Comparison of ENCODE assay signal across 8 mouse cellular contexts in the genomic region with DNA sequence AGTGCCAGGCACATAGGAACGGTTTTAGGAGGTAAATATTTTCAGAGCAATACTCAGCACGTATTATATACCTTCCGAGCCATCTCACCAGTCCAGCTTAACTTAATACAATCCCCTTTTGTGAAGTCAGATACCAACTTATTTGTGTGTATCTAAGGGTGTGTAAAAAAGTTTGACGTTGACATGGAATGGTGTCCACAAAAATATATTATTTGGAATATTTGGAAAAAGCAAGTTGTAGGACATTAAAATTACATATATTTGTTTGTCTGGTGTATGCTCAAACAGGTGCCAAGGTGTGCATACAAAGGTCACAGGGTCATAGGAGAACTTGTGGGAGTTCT. TPM values are rescaled to one million over a fixed set of nuclear protein-coding genes. Genes with fewer than 3 reads are reported as not detected.
A peak's percentile ranks its signal among the peaks of the same experiment; 100 is the strongest.
DNase-seq lines count a peak whose midpoint lies in the region; ATAC-seq and TF ChIP-seq lines count a peak whose summit lies in the region.

No protein-coding gene starts in this region.

- H3K27me3 ChIP-seq in lung, embryonic 16.5 days (ENCODE audit: control insufficient read depth, insufficient read depth, low read depth, low read length): no peaks in the 10 kb centered on the region; the same call in 1 of the 2 replicates
- peaks cover 11% of the 10 kb centered on the region; the same call in 1 of the 2 replicates for H3K27me3 ChIP-seq in forebrain, embryonic 12.5 days
- H3K27me3 ChIP-seq in limb, embryonic 14.5 days (ENCODE audit: control insufficient read depth, insufficient read depth, low read length): no peaks in the 10 kb centered on the region
- H3K27me3 ChIP-seq in stomach, embryonic 15.5 days (replicated peaks): no peaks in the 10 kb centered on the region

- no peaks in the 10 kb centered on the region for H3K36me3 ChIP-seq in lung, embryonic 16.5 days (ENCODE audit: control insufficient read depth, insufficient read depth, low read length)
- H3K36me3 ChIP-seq in forebrain, embryonic 12.5 days (replicated peaks): no peaks in the 10 kb centered on the region
- H3K36me3 ChIP-seq in limb, embryonic 14.5 days (ENCODE audit: control insufficient read depth, insufficient read depth, low read length): no peaks in the 10 kb centered on the region
- no peaks in the 10 kb centered on the region for H3K36me3 ChIP-seq in stomach, embryonic 15.5 days

- no peak overlapping the region for H3K27ac ChIP-seq in lung, embryonic 16.5 days (ENCODE audit: low read length)
- H3K27ac ChIP-seq in forebrain, embryonic 12.5 days: no peak overlapping the region
- no peak overlapping the region for H3K27ac ChIP-seq in limb, embryonic 14.5 days (replicated peaks; ENCODE audit: low read depth, low read length)
- no peak overlapping the region for H3K27ac ChIP-seq in stomach, embryonic 15.5 days

- DNase-seq in lung, adult 18-20 months: no peak
- DNase-seq in limb, embryonic 14.5 days (ENCODE audit: low spot score): no peak
- DNase-seq in adrenal gland, postnatal 10 days: no peak
- DNase-seq in urinary bladder, postnatal 25 days (ENCODE audit: low spot score): no peak

- no peaks in the 10 kb centered on the region for H3K9me3 ChIP-seq in lung, embryonic 16.5 days (ENCODE audit: control insufficient read depth, low read length)
- no peaks in the 10 kb centered on the region for H3K9me3 ChIP-seq in forebrain, embryonic 12.5 days
- H3K9me3 ChIP-seq in limb, embryonic 14.5 days (ENCODE audit: control insufficient read depth, low read length): no peaks in the 10 kb centered on the region
- no peaks in the 10 kb centered on the region for H3K9me3 ChIP-seq in stomach, embryonic 15.5 days

- H3K4me2 ChIP-seq in lung, embryonic 16.5 days (ENCODE audit: low read depth, low read length): peak overlapping the region; percentile 84
- peak overlapping the region; percentile 68 for H3K4me2 ChIP-seq in forebrain, embryonic 12.5 days
- peak overlapping the region; percentile 83 for H3K4me2 ChIP-seq in limb, embryonic 14.5 days (replicated peaks; ENCODE audit: low read depth, low read length, severe bottlenecking)
- peak overlapping the region; percentile 78 for H3K4me2 ChIP-seq in stomach, embryonic 15.5 days

- H3K9ac ChIP-seq in lung, embryonic 16.5 days (ENCODE audit: low read length): peak overlapping the region; percentile 71
- H3K9ac ChIP-seq in forebrain, embryonic 12.5 days: no peak overlapping the region
- peak overlapping the region; percentile 68; the same call in 1 of the 2 replicates for H3K9ac ChIP-seq in limb, embryonic 14.5 days (ENCODE audit: low read depth, low read length, severe bottlenecking)
- H3K9ac ChIP-seq in stomach, embryonic 15.5 days: no peak overlapping the region; the same call in 1 of the 2 replicates

- 33% methylated on average over 4 of the region's 4 CpGs for WGBS in lung, embryonic 16.5 days
- WGBS in forebrain, embryonic 12.5 days: 42% methylated on average over 4 of the region's 4 CpGs
- 42% methylated on average over 4 of the region's 4 CpGs for WGBS in limb, embryonic 14.5 days
- WGBS in stomach, embryonic 15.5 days: 27% methylated on average over 4 of the region's 4 CpGs

- peak overlapping the region; percentile 63 for H3K4me3 ChIP-seq in lung, embryonic 16.5 days (ENCODE audit: low read length)
- peak overlapping the region; percentile 74 for H3K4me3 ChIP-seq in forebrain, embryonic 12.5 days (replicated peaks)
- H3K4me3 ChIP-seq in limb, embryonic 14.5 days (replicated peaks; ENCODE audit: low read length): peak overlapping the region; percentile 69
- H3K4me3 ChIP-seq in stomach, embryonic 15.5 days (replicated peaks): peak overlapping the region; percentile 74

- no peak for ATAC-seq in lung, embryonic 16.5 days (ENCODE audit: low read depth)
- ATAC-seq in forebrain, embryonic 12.5 days (ENCODE audit: low FRiP score): no peak
- ATAC-seq in limb, embryonic 14.5 days (ENCODE audit: low FRiP score, low read depth): no peak
- ATAC-seq in stomach, embryonic 15.5 days (ENCODE audit: insufficient read depth, low FRiP score, low read depth): no peak
- no peak for ATAC-seq in megakaryocyte progenitor cell, adult 5-6 weeks (replicated peaks; ENCODE audit: poor library complexity)

- peaks cover 2% of the 10 kb centered on the region; the same call in 1 of the 2 replicates for H3K4me1 ChIP-seq in lung, embryonic 16.5 days (replicated peaks; ENCODE audit: control insufficient read depth, insufficient read depth, low read length)
- peaks cover 17% of the 10 kb centered on the region for H3K4me1 ChIP-seq in forebrain, embryonic 12.5 days
- H3K4me1 ChIP-seq in limb, embryonic 14.5 days (ENCODE audit: control insufficient read depth, insufficient read depth, low read length): no peaks in the 10 kb centered on the region
- no peaks in the 10 kb centered on the region for H3K4me1 ChIP-seq in stomach, embryonic 15.5 days

- no peak for TF ChIP-seq POLR2A in limb, embryonic 14.5 days (IDR thresholded peaks at IDR 0.05; ENCODE audit: borderline replicate concordance, extremely low read depth, insufficient read depth, insufficient read length)

RNA-seq across cellular contexts. Expression of gene Metap1d, which starts 0.8 kb away (rescaled TPM):
- polyA plus RNA-seq in lung, embryonic 16.5 days (2015; fragmentation: Nextera tagmentation; extraction: Ambion mirVana): 36.2 and 36.9 TPM in 2 replicates
- 41.2 and 42.9 TPM in 2 replicates for polyA plus RNA-seq in forebrain, embryonic 12.5 days (2016; fragmentation: Nextera tagmentation; extraction: Ambion mirVana)
- polyA plus RNA-seq in limb, embryonic 14.5 days (2012; rRNA removed): 79.4 and 86.8 TPM in 2 replicates
- 44.3 and 54.5 TPM in 2 replicates for polyA plus RNA-seq in limb, embryonic 14.5 days (2014; fragmentation: Nextera tagmentation; extraction: Ambion mirVana)
- polyA plus RNA-seq in stomach, embryonic 15.5 days (2015; fragmentation: Nextera tagmentation; extraction: Ambion mirVana): 35.6 and 37.4 TPM in 2 replicates
- 10 to 100 TPM; 32.7 to 46.6 TPM for total RNA-seq in adrenal gland, postnatal 10 days (2021)
- total RNA-seq in megakaryocyte progenitor cell, adult 5-6 weeks (2015): 30.3 and 39.8 TPM in 2 replicates
- 21.3 and 24.7 TPM in 2 replicates for total RNA-seq in megakaryocyte progenitor cell, adult 5-6 weeks (2017)

Comparison
In these comparisons a context has a peak if more than half of its experiments do, and no peak if none do; other contexts are left out.
1. H3K9ac ChIP-seq: peak in lung, embryonic 16.5 days (single experiment) and limb, embryonic 14.5 days (single experiment); none in forebrain, embryonic 12.5 days (single experiment) and stomach, embryonic 15.5 days (single experiment).
2. Peak in every context shown above with its lines, with median percentiles within 50 percentile points of each other: H3K4me2 ChIP-seq and H3K4me3 ChIP-seq.